Mouse (Mus musculus) brain, embryonic 18.5 days (tissue): Measurements from ENCODE around the gene Uncx.

Experiments
- DNase-seq: peaks from one replicate; pipeline ENCODE4 v3.0.0-alpha.2; 2012; ENCODE audit warnings: low read depth, low spot score

The Uncx gene

DNA sequence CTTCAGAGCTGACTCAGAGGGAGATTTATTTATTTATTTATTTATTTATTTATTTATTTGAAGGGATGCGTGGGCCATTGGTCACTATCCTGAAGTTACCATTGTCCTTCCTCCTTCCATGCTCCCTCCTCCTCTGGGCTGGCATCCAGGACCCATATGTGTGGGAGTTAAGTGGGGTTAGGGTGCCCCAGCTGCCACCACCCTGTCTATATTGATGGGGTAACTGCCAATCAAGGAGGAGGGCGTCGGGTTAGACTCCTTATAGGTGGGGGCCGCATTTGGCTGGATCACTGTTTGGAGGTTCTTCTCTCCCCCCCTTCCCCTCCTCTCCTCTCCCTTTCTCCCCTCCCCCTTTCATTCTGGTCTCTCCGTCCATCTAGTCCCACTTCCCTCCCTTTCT lies 738 bp upstream of the Uncx start:
- no peak for DNase-seq

DNA sequence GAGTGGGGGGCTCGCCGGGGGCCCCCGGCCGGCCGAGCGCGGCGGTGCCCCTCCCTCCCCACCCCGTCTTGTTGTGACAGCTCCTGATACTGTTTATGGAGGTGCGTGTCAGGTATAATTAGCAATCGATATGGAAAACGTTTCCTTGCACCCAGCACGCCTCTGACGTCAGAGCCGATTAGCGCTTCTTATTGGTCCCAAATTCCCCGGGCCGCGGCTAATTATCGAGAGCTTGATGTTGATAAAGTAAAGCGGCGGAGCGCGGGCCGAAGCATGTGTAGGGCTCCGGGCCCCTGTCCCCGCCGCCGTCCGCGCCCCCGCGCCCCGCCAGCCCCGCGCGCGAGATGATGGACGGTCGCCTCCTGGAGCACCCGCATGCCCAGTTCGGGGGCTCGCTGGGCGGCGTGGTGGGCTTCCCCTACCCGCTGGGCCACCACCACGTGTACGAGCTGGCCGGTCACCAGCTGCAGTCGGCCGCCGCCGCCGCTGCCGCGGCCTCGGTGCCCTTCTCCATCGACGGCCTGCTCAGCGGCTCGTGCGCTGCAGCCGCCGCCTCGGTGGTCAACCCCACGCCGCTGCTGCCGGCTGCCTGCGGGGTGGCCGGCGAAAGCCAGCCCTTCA lies 466 bp downstream of the Uncx start:
- no peak for DNase-seq

GRCm38 (mm10) chr5:139544271-139545135 lies 1.2 kb downstream of the Uncx start:
- no peak for DNase-seq

DNA sequence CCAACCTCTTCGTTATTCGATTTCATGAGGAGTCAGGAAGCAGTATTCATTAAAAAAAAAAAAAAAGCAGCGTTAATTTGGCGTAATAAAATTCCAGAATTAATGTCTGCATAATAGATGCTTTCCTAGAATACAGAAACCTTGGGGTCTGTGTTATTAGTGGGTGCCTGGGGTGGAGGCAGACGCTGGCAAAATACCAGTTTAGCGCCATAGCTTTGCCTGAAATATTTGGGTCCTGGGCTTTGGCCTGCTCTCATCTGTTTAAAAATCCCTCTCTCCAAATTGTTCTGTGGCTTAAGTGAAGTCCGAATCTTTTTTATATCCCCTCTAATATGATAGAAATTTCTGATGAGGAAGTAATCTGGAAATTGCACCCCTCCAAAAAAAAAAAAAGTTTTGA lies 1.9 kb downstream of the Uncx start:
- DNase-seq: no peak

GRCm38 (mm10) chr5:139545673-139546335 lies 2.5 kb downstream of the Uncx start:
- no peak for DNase-seq

DNA sequence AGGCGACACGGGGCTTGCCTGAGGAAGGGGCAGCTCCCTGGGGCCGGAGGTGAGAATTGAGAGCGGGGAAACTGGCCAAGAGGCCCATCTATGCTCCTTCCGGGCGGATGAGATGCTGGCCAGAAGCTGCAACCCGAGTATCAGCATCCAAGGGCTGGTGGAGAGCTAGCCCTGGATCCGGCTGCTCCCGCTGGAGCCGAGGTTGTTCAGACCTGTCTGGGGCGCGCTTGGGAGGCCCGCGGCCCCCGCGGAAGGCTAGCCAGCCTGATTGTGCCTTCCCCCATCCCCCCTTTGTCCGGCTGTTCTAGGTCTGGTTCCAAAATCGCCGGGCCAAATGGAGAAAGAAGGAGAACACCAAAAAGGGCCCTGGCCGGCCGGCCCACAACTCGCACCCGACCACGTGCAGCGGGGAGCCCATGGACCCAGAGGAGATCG lies 3.1 kb downstream of the Uncx start:
- DNase-seq: no peak

DNA sequence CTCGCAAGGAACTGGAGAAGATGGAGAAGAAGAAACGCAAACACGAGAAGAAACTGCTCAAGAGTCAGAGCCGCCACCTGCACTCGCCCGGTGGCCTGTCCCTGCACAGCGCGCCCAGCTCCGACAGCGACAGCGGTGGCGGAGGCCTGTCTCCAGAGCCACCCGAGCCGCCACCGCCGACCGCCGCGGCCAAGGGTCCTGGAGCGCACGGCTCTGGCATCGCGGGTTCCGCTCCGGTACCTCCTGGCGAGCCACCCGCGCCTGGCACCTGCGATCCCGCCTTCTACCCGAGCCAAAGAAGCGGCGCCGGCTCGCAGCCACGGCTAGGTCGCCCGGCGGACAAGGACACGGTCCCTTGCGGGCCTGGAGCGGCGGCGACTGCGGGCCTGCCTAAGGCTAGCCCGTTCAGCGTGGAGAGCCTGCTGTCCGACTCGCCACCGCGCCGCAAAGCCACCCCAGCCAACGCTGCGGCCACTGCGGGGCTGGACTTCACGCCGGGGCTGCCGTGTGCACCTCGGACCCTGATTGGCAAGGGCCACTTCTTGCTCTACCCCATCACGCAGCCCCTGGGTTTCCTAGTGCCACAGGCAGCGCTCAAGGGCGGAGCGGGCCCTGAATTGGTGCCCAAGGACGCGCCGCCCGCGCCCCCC lies 3.6 kb downstream of the Uncx start:
- DNase-seq: no peak

GRCm38 (mm10) chr5:139547421-139547931 lies 4.2 kb downstream of the Uncx start:
- DNase-seq: no peak

GRCm38 (mm10) chr5:139553446-139554273 lies 10.4 kb downstream of the Uncx start:
- DNase-seq: no peak

- no peak for DNase-seq
Observed at GRCm38 (mm10) chr5:139554478-139555335, 11.4 kb downstream of the Uncx start.

- DNase-seq: no peak
Observed at GRCm38 (mm10) chr5:139555476-139556115, 12.3 kb downstream of the Uncx start.

- DNase-seq: no peak
Observed at GRCm38 (mm10) chr5:139556116-139556678, 12.9 kb downstream of the Uncx start.

GRCm38 (mm10) chr5:139557079-139557478 lies 13.8 kb downstream of the Uncx start:
- DNase-seq: no peak

- no peak for DNase-seq
Observed at GRCm38 (mm10) chr5:139557531-139558467, 14.5 kb downstream of the Uncx start.

DNA sequence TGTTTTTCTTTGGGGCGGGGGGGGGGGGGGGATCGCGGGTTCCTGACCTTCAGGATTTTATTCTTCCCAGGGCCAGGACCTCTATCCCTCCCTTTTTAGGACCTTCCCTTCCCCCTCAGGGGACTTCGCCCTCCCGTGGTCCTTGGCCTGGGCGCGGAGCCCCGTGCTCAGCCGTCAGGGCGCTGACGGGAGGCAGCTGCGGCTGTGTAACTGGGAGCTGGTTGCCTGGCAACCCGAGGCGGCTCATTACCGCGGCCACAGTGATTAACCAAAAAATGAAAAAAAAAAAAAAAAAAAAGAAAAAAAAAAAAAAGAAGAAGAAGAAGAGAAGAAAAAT lies 15.1 kb downstream of the Uncx start:
- no peak for DNase-seq

DNA sequence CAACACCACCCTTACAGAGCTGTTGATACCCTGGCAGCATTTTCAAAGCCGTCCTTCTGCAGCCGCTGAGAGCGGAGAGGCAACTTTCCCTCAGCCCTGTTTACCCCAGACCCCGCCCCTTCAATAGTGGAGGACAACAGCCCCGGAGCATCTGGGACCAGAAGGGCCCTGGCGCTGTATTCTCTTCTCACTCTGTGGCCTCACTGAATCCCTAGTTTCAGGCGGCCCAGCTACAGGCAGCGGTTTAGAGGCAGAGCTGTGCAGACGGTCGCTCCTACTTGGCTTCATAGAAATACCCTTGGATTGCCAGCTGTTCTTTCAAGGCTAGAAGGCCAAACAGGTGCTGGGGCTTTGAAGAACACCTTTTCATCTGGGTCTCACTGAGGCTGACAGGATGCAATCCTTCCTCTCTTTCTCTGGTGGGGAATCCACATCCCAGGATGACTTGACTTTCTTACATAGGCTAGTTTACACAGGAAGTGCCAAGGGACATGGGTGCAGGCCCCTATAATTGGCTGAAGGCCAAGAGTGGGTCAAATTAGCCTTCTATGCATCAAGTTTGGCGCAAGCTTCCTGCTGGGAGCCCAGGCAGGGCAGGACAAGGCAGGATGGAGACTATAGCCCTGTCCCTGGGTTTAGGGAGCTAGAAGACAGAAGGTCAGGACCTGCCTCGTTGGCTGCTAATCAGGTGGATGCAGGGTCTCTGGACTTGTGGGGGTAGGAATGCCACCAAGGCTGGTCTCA lies 15.8 kb downstream of the Uncx start:
- no peak for DNase-seq

DNA sequence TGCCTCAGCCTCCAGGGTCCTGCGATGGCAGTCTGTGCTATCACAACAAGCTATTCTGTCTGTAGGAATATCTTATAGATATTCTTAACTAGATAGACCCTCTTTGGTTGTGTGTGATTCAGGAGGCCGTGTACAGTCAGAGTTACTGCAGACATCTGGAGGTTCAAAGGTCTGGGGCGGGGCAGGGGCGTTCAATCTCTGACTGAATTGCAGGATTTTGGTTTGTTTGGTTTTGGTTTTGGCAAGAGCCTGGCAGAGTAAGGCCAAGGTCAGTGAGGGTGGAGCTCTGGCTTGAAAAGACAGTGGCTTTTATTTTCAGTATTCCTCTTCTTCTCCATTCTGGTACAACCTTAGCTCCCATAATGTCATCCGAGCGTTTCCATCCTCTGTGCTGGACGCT lies 16.5 kb downstream of the Uncx start:
- no peak for DNase-seq
